Mouse (Mus musculus) urinary bladder, postnatal 36 days (tissue): ENCODE measurements around the gene Gxylt2.

ENCODE experiments used
- DNase-seq, 2 experiments: peaks; one replicate each; pipeline ENCODE4 v3.0.0; 2022; ENCODE audit warnings: low spot score in 2 of 2, mixed read lengths in 1 of 2

The Gxylt2 gene

DNA sequence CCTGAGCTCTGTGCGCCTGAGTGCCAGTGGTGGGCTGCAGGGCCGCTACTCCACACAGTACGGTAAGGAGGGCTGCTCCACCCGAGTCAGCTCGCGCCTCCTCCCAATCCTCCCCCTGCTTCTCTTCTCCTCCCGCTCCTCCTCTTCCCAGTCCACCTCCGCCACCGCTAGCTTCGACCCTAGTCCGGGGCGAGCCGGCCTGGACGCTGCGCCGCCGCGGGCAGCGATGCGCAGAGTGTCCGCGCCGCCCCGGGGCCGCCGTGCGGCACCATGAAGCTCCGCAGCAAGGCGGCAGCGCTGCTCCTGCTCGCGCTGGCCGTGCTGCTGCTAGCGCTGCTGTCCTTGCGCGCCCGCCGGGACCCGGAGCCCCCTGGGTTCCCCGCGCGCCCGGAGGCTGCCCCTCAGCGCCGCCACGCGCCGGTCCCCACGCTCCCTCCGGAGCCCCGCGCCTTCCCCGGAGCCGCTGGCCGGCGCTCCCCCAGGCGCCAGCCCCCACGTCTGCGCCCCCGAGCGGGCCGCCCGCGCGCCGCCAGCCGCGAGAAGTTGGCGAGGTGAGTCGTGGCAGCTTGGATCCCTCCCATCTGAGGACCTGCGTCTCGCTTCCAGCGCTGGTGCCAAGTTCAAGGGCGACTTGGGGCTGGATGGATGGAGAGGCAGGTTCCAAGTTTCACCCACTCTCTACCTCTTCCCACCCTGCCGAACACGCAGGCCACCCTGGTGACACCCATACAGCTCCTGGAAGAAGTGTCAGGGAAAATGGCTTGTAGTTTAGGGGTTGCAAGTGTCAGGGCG is at the start of gene Gxylt2:
Gene Gxylt2 (plus strand): TSS at position 161 of the 792 bp plus-strand sequence.
- peak; percentile 25 to 48 for DNase-seq

DNA sequence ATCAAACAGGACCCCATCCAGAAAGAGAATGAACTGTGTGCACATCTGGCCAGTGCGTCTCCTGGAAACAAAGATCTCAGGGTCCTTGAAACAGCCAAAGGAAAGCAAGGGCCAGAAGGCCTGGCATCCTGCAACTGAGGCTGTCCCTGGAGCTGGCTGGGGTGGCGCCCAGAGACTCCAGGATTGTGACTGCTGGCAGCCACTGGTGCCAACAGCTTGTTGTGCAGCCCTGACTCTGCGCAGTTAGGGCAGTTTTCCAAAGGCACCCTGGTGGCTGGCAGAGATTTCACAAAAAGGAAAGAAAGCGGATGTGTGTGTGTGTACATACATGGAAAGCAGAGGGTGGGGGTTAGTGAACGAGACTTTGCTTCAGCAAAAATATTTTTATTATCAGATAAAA is 44.1 kb upstream of the Gxylt2 start:
- peak in 1 of 2 experiments; percentile 67 for DNase-seq

DNA sequence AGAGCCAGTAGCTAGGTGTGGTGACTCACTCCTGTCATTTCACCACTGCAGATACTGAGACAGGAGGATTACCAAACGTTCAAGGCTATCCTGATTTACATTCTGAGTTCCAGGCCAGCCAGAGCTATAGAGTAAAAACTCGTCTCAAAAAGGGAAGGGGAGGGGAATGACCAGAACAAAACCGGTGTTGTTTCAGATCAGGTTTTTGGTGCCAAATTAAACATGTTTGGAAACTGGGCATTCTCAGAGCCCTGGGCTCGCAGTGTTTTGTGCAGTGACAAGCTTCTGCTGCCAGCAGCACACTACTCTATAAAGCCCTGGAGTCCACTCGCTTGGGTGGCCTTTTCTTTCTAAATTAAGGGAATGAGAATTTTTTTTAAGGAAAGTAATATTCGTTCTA is 42.3 kb upstream of the Gxylt2 start:
- no peak for DNase-seq

DNA sequence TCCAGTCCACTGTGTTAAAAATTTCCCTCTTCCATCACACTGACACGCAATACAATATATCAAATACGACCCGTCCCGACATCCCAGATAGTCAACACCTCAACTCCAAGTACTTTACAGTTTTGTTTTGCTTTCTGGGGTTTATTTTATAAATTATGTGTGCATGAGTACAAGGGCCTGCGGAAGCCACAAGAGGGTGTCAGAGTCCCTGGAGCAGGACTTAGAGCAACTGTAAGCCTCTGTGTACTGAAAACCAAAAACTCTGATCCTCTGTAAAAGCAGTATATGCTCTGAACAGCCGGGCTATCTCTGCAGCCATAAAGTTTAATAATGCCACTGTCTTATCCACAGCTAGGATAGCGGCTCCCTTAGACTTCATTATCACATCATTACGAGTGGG is 36.9 kb upstream of the Gxylt2 start:
- no peak for DNase-seq

DNA sequence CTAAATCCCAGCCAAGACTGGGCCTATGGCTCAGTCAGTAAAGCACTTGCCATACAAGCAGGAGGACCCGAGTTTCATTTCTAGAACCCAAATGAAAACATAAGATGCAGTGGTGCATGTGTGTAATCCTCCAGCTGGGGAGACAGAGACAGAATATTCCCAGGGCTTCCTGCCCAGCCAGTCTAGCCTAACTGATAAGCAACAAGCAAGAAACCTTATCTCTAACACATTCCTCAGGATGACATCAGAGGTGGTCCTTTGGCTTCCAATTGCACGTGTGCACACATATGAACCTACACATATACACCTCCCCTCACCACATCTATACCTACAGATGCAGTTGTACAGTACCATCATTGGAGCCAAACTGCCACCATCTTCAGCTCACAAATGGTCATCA is 35.7 kb upstream of the Gxylt2 start:
- no peak for DNase-seq

DNA sequence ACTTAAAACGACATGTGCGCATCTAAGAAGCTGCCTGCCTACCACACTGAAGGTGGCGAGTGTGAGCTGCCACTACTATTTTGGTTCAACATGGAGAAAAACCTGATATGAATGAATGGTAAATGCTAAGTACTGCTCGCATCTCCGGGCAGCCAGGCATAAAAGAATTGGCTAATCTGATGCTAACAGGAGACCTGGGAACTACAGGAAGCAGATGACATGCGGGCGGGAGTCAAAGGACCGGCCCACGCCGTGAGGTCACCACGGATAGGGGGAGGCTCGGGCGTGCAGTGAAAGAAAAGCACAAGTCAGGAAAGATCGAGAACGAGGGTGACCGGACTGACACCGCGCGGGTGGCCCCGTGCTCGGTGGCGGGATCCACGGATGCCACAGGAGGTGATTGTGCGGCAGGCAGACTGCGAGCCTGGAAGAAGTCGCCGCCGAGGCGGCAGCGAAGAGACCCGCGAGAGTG is 34.1 kb upstream of the Gxylt2 start:
- peak; percentile 42 to 57 for DNase-seq

DNA sequence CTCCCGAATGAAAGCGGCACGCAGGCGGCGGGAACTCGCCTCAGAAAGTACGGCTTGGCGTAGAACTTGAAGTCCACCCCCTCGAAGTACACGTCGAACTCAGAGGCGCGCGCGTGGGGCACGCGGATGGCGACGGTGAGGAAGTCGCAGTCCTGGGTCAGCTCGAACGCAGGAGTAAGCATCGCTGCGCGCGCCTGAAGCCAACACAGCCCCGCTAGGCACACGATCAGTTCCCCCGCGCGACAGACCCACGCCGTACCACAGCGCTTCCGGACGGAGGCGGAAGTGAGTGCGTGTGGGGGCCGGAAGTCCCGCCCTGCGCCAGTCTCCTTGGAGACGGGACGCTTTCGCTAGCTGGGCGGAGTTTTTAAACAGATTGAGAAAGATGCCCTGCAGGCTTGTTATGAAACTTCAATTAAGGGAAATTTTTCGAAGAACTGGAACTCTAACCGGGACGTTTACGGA is 33.6 kb upstream of the Gxylt2 start, which contains the start of gene Shq1:
Gene Shq1 (minus strand): TSS at position 278 of the 465 bp plus-strand sequence.
- peak; percentile 81 to 89 for DNase-seq

DNA sequence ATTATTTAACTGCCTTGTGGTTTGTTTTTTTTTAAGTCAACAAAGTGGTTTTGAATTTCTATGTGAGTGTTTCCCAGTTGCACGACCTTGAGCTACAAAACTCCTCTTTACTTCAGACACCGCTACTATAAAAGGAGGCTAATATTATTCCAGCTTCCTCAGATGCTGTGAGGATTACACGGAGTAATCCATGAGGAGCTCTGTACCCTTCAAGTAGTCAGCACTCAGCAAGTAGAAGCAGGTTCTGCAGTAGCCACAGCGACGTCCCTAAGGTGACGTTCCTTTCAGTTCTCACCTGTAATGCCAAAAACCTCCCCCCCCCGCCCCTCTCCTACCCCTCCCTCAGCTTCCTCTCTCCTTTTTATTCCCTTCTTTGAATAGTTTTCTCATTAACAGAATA is 33.1 kb upstream of the Gxylt2 start:
- no peak for DNase-seq

DNA sequence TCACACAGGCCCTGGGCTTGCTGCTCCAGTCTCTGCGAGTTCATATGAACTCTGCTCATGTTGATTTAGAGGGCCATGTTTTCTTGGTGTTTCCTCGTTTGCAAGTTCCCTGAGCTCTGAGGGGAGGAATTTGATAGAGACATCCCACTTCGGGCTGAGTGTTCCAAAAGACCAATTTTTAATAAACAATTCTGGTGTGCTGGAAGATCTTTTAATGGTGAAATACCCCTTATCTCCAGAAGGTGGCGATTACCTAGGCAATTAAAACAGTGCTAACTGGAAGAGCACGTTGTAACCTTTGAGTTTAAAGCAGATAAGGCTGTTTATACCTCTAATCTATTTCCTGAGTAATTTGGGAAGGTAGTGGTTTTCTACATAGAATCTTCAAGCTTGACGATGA is 29.6 kb upstream of the Gxylt2 start:
- no peak for DNase-seq

DNA sequence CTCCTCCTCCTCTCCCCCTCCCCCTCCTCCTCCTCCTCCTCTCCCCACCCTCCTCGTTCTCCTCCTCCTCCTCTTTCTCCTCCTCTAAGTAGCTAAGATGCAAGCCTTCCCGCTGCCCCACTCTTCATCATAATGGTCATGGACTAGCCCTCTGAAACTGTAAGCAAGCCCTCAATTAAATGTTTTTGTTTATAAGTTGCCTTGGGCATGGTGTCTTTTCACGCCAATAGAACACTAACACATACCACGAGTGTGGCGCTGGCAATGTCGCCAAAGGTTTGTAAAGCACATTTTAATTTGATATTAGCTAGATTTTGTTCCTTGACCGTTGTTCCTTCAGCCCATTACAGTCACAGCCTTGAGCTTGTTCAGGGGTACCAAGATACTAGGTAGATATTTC is 28.1 kb upstream of the Gxylt2 start:
- DNase-seq: no peak

DNA sequence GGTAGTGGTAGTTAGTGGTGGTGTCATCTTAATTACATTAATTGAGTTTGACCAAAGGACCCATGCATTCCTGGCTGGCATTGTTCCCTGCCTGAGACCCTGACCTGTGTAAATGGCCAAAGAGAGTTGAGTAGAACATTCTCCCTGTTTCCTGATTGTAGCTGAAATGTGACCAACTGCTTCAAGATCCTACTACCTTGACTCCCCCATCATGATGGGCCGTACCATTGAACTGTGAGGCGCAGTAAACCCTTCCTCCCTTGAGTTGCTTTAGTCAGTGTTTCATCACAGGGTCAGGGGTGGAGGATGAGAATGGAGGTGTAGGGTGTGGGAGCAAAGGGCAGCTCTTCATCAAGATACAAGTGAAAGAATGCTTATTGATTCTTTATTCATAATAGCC is 25.9 kb upstream of the Gxylt2 start:
- no peak for DNase-seq

DNA sequence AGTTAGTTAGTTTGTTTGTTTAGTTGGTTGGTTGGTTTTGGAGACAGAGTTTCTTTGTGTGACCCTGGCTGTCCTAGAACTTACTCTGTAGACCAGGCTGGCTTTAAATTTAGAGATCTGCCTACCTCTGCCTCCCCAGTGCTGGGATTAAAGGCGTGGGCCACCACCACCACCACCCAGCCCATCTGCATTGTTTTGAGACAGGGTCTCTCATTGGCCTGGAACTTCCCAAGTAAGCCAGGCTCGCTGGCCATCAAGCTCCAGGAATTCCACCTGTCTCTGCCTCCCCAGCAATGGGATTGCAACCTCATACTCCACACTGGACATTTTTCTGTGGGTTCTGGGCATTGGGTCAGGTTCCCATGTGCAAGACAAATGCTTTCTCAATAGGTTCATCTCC is 18.2 kb upstream of the Gxylt2 start:
- no peak for DNase-seq

DNA sequence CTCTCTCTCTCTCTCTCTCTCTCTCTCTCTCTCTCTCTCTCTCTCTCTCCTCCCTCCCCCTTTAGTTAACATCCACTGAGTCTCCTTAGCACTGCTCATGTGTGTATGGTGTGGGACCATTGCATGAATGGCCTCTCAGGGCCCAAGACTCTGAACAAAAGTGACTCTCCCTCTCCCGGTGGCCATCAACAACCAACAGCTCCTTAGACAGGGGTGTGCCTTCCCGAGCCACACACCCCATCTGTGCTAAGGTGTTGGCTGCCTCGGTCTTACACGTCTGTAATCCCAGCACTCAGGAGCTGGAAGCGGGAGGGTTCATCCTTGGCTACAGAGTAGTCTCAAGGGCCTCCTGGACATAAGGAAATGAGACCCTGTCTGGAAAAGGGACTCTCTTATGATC is 4.5 kb upstream of the Gxylt2 start:
- no peak for DNase-seq

DNA sequence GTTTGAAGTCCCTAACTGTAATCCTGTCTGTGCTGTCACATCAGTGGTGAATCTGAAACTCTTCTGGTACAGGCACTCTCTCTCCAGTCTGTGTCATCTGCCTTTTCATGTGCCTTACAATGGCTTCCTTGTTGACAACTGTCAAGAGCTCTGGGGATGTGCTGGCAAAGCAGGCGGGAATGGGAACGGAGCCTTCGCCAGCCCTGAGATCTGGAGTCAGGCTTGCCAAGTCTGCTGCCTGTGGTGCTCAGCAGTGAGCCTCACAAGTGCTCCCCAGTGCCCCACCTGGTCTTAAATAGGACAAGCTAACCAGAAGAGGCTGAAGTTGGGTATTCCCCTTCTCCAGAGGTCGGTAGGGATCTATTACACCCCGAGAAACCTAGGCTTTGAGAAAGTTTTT is 3.8 kb upstream of the Gxylt2 start:
- DNase-seq: no peak

DNA sequence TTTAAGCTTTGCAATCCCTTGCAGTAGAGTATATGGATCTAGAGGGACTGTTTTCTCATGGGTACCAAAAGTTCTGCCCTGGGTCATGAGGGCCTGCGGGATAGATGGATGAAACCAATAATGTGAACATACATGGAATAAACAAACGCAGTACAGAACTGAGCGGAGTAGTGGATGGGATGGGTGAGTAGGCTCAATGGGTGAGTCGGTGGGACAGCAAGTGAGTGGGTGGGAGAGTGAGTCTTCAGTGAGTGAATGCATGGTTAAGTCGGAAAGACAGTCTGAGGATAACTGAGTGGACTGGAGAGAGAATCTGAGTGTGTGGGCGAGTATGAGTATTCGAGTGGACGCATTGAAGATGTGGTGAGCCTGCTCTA is 349 bp upstream of the Gxylt2 start:
- no peak for DNase-seq

DNA sequence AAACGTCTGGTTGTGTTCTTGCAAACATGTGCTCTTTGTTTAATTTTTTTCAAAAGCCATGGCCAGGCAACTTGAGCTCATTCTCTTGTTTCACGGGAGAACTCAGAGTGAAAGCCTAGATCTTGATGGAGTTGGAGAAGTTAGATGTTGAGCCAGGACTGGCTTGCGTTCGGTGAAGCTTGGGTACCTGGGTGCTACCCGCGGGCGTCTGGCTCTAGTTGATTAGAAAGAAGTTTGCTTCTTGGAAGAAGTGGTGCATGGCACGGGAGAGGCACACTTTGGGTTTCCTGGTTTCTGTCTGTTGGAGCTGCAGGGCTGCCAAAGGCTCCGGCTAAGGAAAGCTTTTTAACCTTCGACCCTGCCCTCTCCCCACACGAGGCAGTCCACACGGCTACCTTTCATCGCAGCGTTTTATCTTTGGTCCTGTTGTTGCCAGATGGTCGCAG is 855 bp downstream of the Gxylt2 start:
- DNase-seq: no peak

DNA sequence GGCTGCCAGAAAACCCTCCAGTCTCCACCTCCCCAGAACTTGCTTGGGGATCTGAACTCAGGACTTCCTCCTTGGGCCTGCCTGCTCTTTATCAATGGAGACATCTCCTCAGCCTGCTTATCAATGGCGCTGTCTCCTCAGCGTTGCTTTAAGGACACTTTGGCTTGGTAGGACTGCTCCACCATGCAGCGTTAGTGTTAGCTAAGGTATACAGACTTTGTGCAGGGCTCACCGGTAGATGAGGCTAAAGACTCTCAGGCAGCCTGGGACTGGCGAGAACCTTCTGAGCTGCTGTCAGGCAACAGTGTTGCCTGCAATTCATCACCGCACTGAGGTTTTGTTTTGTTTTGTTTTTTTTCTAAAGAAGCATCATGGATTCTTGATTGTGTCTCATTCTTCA is 2.3 kb downstream of the Gxylt2 start:
- DNase-seq: no peak

DNA sequence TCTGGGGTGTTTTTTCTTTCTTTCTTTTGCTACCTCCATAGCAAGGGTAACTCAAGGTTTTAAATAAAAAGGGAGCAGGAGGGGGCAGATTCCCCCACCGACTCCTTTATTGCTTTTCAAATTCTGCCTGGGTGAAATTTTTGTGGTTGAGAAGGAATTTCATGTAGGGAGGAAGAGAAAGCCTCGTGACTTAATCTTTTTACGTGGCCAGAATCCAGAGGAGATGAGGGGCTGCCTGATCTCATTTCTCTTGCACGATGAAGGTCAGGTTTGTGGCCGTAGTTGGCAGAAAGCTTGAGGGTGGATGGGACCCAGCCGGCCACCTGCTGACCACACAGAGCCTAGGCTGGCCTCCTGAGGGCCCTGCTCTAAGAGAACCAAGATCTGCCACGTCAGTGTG is 3.0 kb downstream of the Gxylt2 start:
- no peak for DNase-seq

DNA sequence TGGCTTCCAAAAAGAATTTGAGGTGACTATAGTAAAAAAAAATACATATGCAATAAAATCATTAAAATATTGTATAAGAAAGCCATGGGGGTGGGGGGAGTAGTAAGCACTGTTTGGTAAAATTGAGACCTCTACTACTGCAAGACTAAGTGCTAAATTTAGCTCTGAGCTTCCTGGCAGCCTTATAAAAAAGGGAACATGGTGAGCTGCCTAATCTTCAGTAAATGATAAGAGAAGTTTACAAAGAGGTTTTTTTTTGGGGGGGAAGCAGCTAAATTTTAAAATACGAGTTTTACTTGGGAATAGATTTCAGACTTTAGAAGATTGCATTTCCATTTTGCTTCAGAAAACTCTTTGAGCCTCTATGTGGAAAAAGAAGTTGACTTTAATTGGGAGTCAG is 3.7 kb downstream of the Gxylt2 start:
- no peak for DNase-seq

DNA sequence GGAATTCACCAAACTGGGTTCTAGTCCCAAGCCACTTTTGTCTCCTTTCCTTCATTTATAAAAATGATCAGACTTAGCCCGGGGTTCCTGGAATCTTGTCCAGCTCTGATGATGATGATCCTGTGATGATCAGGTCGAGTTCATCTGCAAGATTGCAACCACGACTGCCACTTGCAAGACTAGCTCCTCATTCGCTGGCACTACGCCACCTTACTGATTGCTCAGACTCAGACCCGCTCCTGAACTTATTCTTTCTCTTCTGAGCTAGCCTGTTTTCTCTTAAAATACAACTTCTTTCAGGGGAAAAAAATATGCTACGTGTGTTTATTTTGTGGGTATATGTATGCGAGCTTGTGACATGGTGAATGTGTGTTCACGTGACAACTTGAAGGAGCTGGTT is 4.5 kb downstream of the Gxylt2 start:
- no peak for DNase-seq

DNA sequence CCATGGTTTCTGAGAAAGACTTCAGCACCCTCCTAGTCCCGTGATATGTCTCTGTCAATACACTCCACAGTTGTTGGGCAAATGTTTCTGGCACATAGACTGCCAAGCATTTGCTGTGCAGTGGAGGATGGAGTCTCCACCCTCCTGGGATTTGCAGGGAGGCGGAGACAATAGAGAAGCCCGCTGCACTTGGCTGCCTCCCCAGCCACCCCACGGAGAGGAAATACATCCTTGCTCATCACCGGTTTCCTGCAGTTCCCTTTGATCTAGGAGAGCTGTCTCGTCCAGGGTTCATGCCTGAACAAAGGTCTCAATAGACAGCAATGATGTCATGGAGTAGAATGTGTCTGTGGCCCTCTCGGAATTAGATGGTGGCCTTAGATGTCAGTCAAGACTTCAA is 4.9 kb downstream of the Gxylt2 start:
- DNase-seq: peak in 1 of 2 experiments; percentile 45

DNA sequence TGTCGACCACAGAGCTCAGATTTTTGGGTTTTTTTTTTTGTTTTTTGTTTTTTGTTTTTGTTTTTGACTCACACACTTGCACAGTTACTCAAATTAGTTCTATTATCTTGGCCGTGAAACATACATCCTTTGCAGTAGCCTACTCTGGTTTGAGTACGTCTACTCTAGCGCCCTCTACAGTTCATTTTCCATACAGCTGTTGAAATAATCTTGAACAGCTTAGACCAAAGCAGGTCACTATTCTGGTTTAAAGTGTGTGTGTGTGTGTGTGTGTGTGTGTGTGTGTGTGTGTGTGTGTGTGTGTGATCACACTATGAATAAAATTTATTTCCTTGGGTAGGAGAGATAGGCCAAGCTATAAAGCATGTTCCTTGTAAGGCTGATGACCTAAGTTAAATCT is 5.6 kb downstream of the Gxylt2 start:
- DNase-seq: no peak

DNA sequence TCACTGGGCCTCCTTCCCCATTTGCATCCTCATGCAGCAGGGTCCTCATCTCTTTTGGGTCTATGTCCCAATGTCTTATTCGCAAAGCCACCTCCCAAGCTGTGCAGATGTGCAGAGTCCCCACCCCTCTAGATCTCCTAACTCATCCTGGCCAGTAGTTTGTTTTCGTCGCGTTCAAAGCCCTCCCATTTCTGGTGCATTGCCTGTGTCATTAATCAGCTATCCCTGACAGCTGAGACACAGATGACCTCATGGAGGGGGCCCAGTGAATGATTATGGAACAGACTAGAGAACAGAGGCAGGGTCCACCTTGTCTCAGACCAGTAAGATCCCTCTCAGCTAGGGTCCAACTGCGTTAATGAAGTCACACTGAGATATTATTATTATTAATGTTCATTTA is 6.3 kb downstream of the Gxylt2 start:
- no peak for DNase-seq
